Mouse (Mus musculus) urinary bladder, postnatal 25 days (tissue): ENCODE results near the gene Arap1.

Experiments used
- DNase-seq: peaks from one replicate; pipeline ENCODE4 v3.0.0; 2022; ENCODE audit warnings: low spot score

Gene Arap1

GRCm38 (mm10) chr7:101449855-101450254, 102.0 kb downstream of the Arap1 start:
- no peak for DNase-seq

- DNase-seq: peak; percentile 90
These were observed 102.8 kb downstream of the Arap1 start for GRCm38 (mm10) chr7:101450422-101451401.

GRCm38 (mm10) chr7:101452669-101453068, 104.8 kb downstream of the Arap1 start:
- no peak for DNase-seq

- DNase-seq: no peak
These were observed 105.4 kb downstream of the Arap1 start for GRCm38 (mm10) chr7:101453296-101453695.

- no peak for DNase-seq
These were observed 105.9 kb downstream of the Arap1 start for GRCm38 (mm10) chr7:101453725-101454124.

- DNase-seq: no peak
These were observed 106.6 kb downstream of the Arap1 start for GRCm38 (mm10) chr7:101454479-101454878.

DNA sequence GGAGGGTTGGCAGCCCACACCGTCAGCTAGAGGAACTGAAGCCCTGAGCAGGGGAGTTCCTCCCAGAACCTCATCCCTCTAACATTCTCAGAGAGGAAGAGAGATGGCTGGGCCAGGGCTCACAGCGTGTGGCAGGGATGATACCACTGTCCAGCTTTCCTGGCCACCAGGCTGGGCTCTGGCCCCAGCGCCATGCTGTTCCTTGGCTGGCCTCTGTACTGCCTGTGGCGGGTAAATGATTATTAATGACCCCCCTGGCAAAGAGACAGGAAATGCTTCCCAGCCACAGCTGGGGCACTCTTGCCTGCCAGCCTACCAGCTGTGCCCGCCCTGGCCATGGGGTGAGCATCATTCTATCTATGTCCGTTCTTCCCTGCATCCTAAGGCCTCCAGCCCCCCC, 107.3 kb downstream of the Arap1 start:
- DNase-seq: no peak

DNA sequence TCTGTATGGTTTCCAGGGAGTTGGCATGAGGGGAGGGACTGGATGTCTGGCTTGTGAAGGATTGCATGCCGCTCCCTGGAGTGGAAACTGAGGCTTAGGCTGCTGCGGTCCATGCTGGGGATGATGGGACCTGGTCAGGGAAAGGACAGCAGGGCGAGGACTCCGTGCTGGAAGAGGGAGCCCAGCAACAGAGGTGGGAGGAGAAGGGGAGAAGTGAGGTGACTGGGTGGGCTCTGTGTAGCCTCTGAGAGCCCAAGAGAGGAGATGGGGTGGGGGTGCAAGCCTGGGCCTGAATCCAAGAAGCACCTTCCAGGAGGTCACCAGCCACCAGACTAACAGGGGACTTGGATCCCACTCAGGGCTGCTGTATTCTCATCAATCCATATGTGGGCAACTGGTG, 108.5 kb downstream of the Arap1 start:
- DNase-seq: no peak

- DNase-seq: no peak
These were observed 108.9 kb downstream of the Arap1 start for GRCm38 (mm10) chr7:101456789-101457188.

GRCm38 (mm10) chr7:101457283-101457682, 109.4 kb downstream of the Arap1 start:
- no peak for DNase-seq

DNA sequence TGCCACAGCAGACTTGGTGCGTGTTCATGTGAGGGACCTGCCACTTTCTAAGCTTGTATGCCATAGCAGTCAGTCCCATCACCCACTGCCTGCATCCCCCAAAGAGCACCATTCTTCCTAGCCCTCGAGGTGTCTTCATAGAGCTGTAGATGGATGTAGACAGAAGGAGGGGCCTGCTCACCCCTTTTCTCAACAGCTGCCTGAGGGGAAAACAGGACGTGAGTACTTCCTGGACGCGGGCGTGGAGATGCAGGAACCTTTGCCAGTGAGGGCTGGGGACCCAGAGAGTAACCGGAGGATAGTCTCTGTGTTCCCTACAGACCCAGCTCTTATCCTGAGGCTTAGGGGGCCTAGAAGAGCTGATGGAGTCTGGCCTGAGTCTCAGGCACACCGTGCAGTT, 109.9 kb downstream of the Arap1 start:
- no peak for DNase-seq

DNA sequence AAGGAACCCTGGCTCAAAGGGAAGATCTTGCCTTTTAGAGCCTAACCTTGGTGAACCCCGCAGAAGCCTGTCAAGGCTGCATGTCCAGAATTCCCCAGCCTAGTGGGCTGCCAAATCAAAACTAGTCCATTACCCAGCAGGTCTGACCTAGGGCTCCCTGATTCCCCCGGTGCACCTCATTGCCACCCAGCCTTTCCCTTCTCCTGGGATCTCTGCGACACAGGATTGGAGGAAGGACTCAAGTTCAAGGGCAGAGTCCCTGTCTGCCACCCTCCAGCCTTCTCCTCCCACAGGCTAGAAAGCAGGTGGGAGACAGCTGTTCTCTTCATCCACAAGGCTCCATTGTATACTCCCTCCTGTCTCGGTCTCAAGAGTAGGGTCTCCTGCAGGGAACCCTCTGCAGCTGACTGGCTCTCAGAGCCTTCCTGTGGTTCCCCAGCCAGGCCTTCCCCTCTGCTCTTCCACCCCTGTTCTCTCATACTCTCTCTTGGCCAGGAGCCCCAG, 110.5 kb downstream of the Arap1 start:
- no peak for DNase-seq

DNA sequence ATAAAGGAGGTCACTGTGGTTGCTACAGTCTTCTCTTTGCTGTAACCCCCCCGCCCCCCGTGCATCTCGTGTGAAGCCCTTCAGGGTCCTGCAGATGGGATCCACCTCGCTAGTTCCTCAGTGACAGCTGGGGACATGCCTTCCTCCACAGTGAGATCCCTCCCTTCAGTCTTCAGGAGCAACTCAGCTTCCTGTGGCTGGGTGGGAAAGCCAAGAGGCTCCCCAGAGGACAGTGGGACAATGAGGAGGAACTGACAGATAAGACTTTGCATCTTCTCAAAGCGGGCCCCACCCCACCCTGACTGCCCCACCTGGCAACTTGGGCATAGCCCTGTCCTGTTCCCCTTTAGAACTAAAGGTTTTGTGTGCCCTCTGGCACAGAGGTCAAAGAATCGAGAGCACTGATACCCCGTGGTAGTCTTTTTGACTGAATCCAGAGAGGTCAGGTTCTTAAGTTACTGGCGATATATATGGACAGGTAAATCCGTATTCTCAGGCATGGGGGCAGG, 111.5 kb downstream of the Arap1 start:
- DNase-seq: no peak

DNA sequence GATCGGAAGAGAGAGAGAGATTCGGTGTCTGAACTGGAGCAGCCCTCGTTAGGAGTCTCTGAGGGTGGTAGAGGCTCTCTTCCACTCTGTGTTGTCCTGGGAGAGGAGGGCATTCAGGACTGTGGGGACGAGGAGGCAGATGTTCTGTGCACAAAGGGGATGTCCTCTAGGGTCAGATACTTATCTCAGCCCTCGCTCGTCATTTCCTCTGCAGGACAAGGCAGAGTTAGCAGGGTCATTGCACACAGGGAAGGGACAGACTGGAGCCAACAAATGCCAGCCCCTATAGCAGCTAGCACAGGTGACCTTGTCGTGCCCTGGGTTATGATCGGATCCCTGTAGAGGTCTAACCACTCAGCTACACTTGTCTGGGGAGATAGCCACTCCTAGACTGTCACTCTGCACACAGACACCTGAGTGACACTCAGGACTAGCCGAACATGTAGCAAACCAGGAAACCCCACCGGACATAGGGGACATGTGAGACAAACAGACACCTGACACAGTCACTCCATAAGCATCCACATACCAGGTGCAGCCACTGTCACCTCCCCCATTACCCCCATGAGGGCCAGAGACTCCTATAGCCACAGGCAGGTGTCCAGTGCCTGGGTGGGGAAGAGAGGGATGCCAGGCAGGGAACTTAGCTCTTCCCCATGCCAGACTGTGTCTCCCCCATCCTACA, 112.2 kb downstream of the Arap1 start:
- DNase-seq: no peak

DNA sequence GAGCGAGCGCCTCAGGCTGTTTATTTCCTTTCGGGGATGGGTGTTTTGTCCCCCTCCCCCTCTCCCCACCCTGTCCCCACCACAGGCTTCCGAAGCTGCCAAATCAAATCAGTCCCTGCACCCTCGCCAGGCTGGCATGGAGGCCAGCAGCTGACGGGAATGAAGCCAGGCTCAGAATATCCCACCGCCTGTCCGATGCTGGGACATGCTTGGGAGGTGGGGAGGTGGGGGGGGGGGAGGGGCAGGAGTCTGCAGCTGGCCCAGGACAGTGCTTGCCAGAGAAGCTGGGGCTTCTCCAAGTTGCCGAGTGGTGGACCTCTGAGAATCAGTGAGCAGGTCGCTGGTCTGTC, 112.7 kb downstream of the Arap1 start:
- DNase-seq: no peak

DNA sequence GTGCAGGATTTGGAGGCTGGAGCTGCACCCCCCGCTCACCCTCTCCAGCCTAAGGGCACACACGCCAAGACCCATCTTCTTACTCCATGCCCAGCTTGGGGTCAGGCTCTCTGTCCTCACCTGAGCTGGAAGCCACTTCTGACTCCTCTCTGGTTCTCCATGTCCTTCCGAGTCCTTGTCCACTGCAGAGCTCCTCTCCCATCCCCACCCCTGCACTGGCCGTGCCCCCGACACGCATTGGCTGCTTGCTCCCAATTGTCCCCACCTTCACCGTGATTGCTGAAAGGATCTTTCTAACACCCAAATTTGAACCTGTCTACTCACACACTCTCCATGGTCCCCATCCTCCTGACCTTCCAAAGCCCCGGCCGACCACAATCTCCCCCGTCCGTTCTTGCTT, 113.7 kb downstream of the Arap1 start:
- no peak for DNase-seq
